Comparison of ENCODE assay signal across 9 mouse cellular contexts in the genomic region with DNA sequence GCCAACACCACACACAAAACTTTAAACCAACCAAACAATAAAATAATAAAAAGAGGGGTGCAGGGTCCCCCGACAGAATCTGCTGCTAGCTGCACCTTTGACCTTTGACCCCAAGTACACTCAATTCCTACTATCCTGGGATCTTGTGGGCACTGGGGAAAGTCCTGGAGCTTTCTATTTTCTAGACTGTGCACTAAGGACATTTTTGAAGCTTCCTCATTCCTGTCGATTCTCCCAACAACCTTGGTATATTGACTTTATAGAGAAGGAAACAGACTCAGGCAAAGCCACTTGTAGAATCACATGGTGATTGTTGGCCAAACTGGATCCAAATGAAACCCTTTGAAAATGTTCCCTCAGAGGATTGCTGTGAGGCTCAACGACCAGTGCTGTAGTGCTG. TPM values are rescaled to one million over a fixed set of nuclear protein-coding genes. Genes with fewer than 3 reads are reported as not detected.
DNase-seq lines count a peak whose midpoint lies in the region; ATAC-seq lines count a peak whose summit lies in the region.
"Had no signal": no experiment of that assay in that cellular context is flagged by ENCODE, and none has a peak within 500 bp of the region (broad histone marks: within the 10 kb centered on the region; RNA-seq: fewer than 3 reads in every experiment).

No protein-coding gene starts in this region.

- H3K9ac ChIP-seq in kidney, embryonic 15.5 days = peak overlapping the region; percentile 64
- H3K9ac ChIP-seq in hindbrain, embryonic 15.5 days = peak overlapping the region; percentile 61
- H3K9ac ChIP-seq in midbrain, embryonic 16.5 days (ENCODE audit: low read depth, low read length) = peak overlapping the region; percentile 74

- 48% methylated on average over 3 of the region's 3 CpGs for WGBS in kidney, embryonic 15.5 days
- 63% methylated on average over 3 of the region's 3 CpGs for WGBS in hindbrain, embryonic 15.5 days
- WGBS in midbrain, embryonic 16.5 days = 66% methylated on average over 3 of the region's 3 CpGs

- H3K4me2 ChIP-seq in kidney, embryonic 15.5 days = peak overlapping the region; percentile 64
- H3K4me2 ChIP-seq in hindbrain, embryonic 15.5 days = peak overlapping the region; percentile 64
- peak overlapping the region; percentile 67 for H3K4me2 ChIP-seq in midbrain, embryonic 16.5 days (ENCODE audit: low read length)

- no peak for ATAC-seq in kidney, embryonic 15.5 days (replicated peaks; ENCODE audit: low FRiP score)
- ATAC-seq in hindbrain, embryonic 15.5 days (ENCODE audit: low FRiP score, low read depth) = no peak
- ATAC-seq in midbrain, embryonic 16.5 days = no peak

- no peaks in the 10 kb centered on the region for H3K9me3 ChIP-seq in kidney, embryonic 15.5 days (replicated peaks)
- H3K9me3 ChIP-seq in hindbrain, embryonic 15.5 days = no peaks in the 10 kb centered on the region
- no peaks in the 10 kb centered on the region for H3K9me3 ChIP-seq in midbrain, embryonic 16.5 days (replicated peaks; ENCODE audit: control insufficient read depth, low read length, poor library complexity, severe bottlenecking)

- no peaks in the 10 kb centered on the region for H3K27me3 ChIP-seq in kidney, embryonic 15.5 days
- no peaks in the 10 kb centered on the region for H3K27me3 ChIP-seq in hindbrain, embryonic 15.5 days
- H3K27me3 ChIP-seq in midbrain, embryonic 16.5 days (ENCODE audit: control insufficient read depth, insufficient read depth, low read depth, low read length) = no peaks in the 10 kb centered on the region

- peaks cover 30% of the 10 kb centered on the region for H3K4me1 ChIP-seq in kidney, embryonic 15.5 days
- H3K4me1 ChIP-seq in brown adipose tissue, adult 24 weeks (ENCODE audit: control insufficient read depth, insufficient read depth, insufficient read length, low read length) = peaks cover 3% of the 10 kb centered on the region; the same call in 1 of the 2 replicates
- peaks cover 12% of the 10 kb centered on the region for H3K4me1 ChIP-seq in hindbrain, embryonic 15.5 days (replicated peaks)
- peaks cover 13% of the 10 kb centered on the region for H3K4me1 ChIP-seq in midbrain, embryonic 16.5 days (ENCODE audit: control insufficient read depth, insufficient read depth, low read length)

- peaks cover 35% of the 10 kb centered on the region for H3K36me3 ChIP-seq in kidney, embryonic 15.5 days
- peaks cover 16% of the 10 kb centered on the region for H3K36me3 ChIP-seq in hindbrain, embryonic 15.5 days
- H3K36me3 ChIP-seq in midbrain, embryonic 16.5 days (ENCODE audit: control insufficient read depth, insufficient read depth, low read length) = peaks cover 13% of the 10 kb centered on the region

- peak overlapping the region; percentile 76 for H3K4me3 ChIP-seq in kidney, embryonic 15.5 days (replicated peaks)
- peak overlapping the region; percentile 75 for H3K4me3 ChIP-seq in brown adipose tissue, adult 24 weeks (ENCODE audit: insufficient read depth, low read depth, low read length)
- peak overlapping the region; percentile 87 for H3K4me3 ChIP-seq in hindbrain, embryonic 15.5 days
- H3K4me3 ChIP-seq in midbrain, embryonic 16.5 days (ENCODE audit: low read depth, low read length) = peak overlapping the region; percentile 79

- peak overlapping the region; percentile 99 for H3K27ac ChIP-seq in kidney, embryonic 15.5 days
- peak overlapping the region; percentile 77 for H3K27ac ChIP-seq in brown adipose tissue, adult 24 weeks (replicated peaks; ENCODE audit: low read depth, low read length)
- H3K27ac ChIP-seq in hindbrain, embryonic 15.5 days (replicated peaks) = peak overlapping the region; percentile 99
- H3K27ac ChIP-seq in midbrain, embryonic 16.5 days (ENCODE audit: low read length) = peak overlapping the region; percentile 97

- DNase-seq in kidney, adult 18-20 months = no peak
- DNase-seq in thymus, postnatal 36 days = no peak
- DNase-seq in cerebellum, postnatal 4 days (ENCODE audit: low spot score in 2 of 2) = no peak
- no peak for DNase-seq in ovary, postnatal 36 days (ENCODE audit: low spot score)

RNA-seq across cellular contexts. Expression of gene Gm44973, which starts 0.8 kb away (rescaled TPM):
- 1.6 and 2.5 TPM in 2 replicates for polyA plus RNA-seq in kidney, embryonic 15.5 days (2015; fragmentation: Nextera tagmentation; extraction: Ambion mirVana)
- polyA plus RNA-seq in brown adipose tissue, adult 24 weeks (2012; ENCODE audit: insufficient read depth, insufficient read length, missing spikeins) = not detected in 2 replicates
- 1.2 TPM in 1 of 2 replicates, not detected in the other for polyA plus RNA-seq in hindbrain, embryonic 15.5 days (2015; fragmentation: Nextera tagmentation; extraction: Ambion mirVana)
- polyA plus RNA-seq in midbrain, embryonic 16.5 days (2015; fragmentation: Nextera tagmentation; extraction: Ambion mirVana) = 0.41 and 1.0 TPM in 2 replicates
- polyA plus RNA-seq: brain, embryonic 14.5 days had no signal

RNA-seq across cellular contexts. Expression of gene Fiz1, which starts 1.6 kb away (rescaled TPM):
- 46.5 and 53.1 TPM in 2 replicates for polyA plus RNA-seq in kidney, embryonic 15.5 days (2015; fragmentation: Nextera tagmentation; extraction: Ambion mirVana)
- 10.5 and 11.9 TPM in 2 replicates for polyA plus RNA-seq in brown adipose tissue, adult 24 weeks (2012; ENCODE audit: insufficient read depth, insufficient read length, missing spikeins)
- polyA plus RNA-seq in hindbrain, embryonic 15.5 days (2015; fragmentation: Nextera tagmentation; extraction: Ambion mirVana) = 41.9 and 44.6 TPM in 2 replicates
- 30.7 and 35.5 TPM in 2 replicates for polyA plus RNA-seq in midbrain, embryonic 16.5 days (2015; fragmentation: Nextera tagmentation; extraction: Ambion mirVana)

RNA-seq across cellular contexts. Expression of gene Zfp524, which starts 1.8 kb away (rescaled TPM):
- 10.4 and 12.7 TPM in 2 replicates for polyA plus RNA-seq in kidney, embryonic 15.5 days (2015; fragmentation: Nextera tagmentation; extraction: Ambion mirVana)
- polyA plus RNA-seq in brown adipose tissue, adult 24 weeks (2012; ENCODE audit: insufficient read depth, insufficient read length, missing spikeins) = 12.4 and 19.4 TPM in 2 replicates
- polyA plus RNA-seq in hindbrain, embryonic 15.5 days (2015; fragmentation: Nextera tagmentation; extraction: Ambion mirVana) = 8.1 and 9.2 TPM in 2 replicates
- polyA plus RNA-seq in midbrain, embryonic 16.5 days (2015; fragmentation: Nextera tagmentation; extraction: Ambion mirVana) = 6.7 and 7.9 TPM in 2 replicates

RNA-seq across cellular contexts. Expression of gene Zfp865, which starts 4.1 kb away (rescaled TPM):
- polyA plus RNA-seq in kidney, embryonic 15.5 days (2015; fragmentation: Nextera tagmentation; extraction: Ambion mirVana) = 7.2 and 7.6 TPM in 2 replicates
- polyA plus RNA-seq in brown adipose tissue, adult 24 weeks (2012; ENCODE audit: insufficient read depth, insufficient read length, missing spikeins) = 7.5 and 10.9 TPM in 2 replicates
- polyA plus RNA-seq in hindbrain, embryonic 15.5 days (2015; fragmentation: Nextera tagmentation; extraction: Ambion mirVana) = 6.0 and 7.5 TPM in 2 replicates
- 6.6 and 7.2 TPM in 2 replicates for polyA plus RNA-seq in midbrain, embryonic 16.5 days (2015; fragmentation: Nextera tagmentation; extraction: Ambion mirVana)

RNA-seq across cellular contexts. Expression of gene Ccdc106, which starts 4.3 kb away (rescaled TPM):
- 24.9 and 27.0 TPM in 2 replicates for polyA plus RNA-seq in kidney, embryonic 15.5 days (2015; fragmentation: Nextera tagmentation; extraction: Ambion mirVana)
- not detected in 2 replicates for polyA plus RNA-seq in brown adipose tissue, adult 24 weeks (2012; ENCODE audit: insufficient read depth, insufficient read length, missing spikeins)
- polyA plus RNA-seq in hindbrain, embryonic 15.5 days (2015; fragmentation: Nextera tagmentation; extraction: Ambion mirVana) = 58.8 and 65.2 TPM in 2 replicates
- polyA plus RNA-seq in midbrain, embryonic 16.5 days (2015; fragmentation: Nextera tagmentation; extraction: Ambion mirVana) = 70.0 and 73.1 TPM in 2 replicates
